Mouse (Mus musculus) embryonic fibroblast, embryonic 13.5 days (primary cell): ENCODE measurements around the gene Ms4a6b.
"Not testable (repeated sequence)": the region's sequence is repeated elsewhere in the genome, so short reads cannot be mapped to it uniquely, and the experiment has no call there.

Source experiments
- CTCF ChIP-seq: IDR thresholded peaks from 2 replicates; pipeline ENCODE4 v1.5.1; 2011; ENCODE audit warnings: mild to moderate bottlenecking, control low read depth, low read length, moderate library complexity, borderline replicate concordance; ENCODE audit not compliant: insufficient read depth
- POLR2A ChIP-seq: IDR thresholded peaks from 2 replicates; pipeline ENCODE4 v1.6.1; 2011; ENCODE audit warnings: low read depth, mild to moderate bottlenecking, control low read depth, low read length, moderate library complexity

- TF ChIP-seq POLR2A, CTCF: not testable (repeated sequence)
Observed at GRCm38 (mm10) chr19:11497300-11497699, 19.0 kb upstream of the Ms4a6b start.
